Mouse (Mus musculus) heart, embryonic 16.5 days (tissue): Measurements from ENCODE around the gene Ipo13. TPM values are rescaled to one million over a fixed set of nuclear protein-coding genes. Genes with fewer than 3 reads are reported as not detected.

Experiments used
- ATAC-seq: fragments of 200-750 bp; cut with Nextera tagmentation; replicated peaks from 2 replicates; pipeline ENCODE4 v1.8.0; 2017; ENCODE audit warnings: moderate number of reproducible peaks; ENCODE audit not compliant: insufficient read depth, low FRiP score; ENCODE audit errors: extremely low read depth
- H3K27ac ChIP-seq: fragments of 300-500 bp; sonication (generic); 2 replicates; pipeline ENCODE4 v1.5.1; 2014; ENCODE audit warnings: mild to moderate bottlenecking, low read length, control low read depth, moderate library complexity
- H3K27me3 ChIP-seq: fragments of 300-500 bp; sonication (generic); 2 replicates; pipeline ENCODE4 v1.6.1; 2014; ENCODE audit warnings: low read length, mixed read lengths; ENCODE audit not compliant: control insufficient read depth, insufficient read depth
- H3K36me3 ChIP-seq: fragments of 300-500 bp; sonication (generic); 2 replicates; pipeline ENCODE4 v1.6.1; 2014; ENCODE audit not compliant: control insufficient read depth, insufficient read depth
- H3K4me1 ChIP-seq: fragments of 300-500 bp; sonication (generic); 2 replicates; pipeline ENCODE4 v1.6.1; 2014; ENCODE audit warnings: low read length, mixed read lengths; ENCODE audit not compliant: control insufficient read depth, insufficient read depth
- H3K4me2 ChIP-seq: fragments of 300-500 bp; sonication (generic); 2 replicates; pipeline ENCODE4 v1.6.1; 2014; ENCODE audit warnings: low read depth, mild to moderate bottlenecking, control low read depth, low read length
- H3K4me3 ChIP-seq: fragments of 300-500 bp; sonication (generic); 2 replicates; pipeline ENCODE4 v1.5.1; 2014; ENCODE audit warnings: mild to moderate bottlenecking, control low read depth, low read length
- H3K9ac ChIP-seq: fragments of 300-500 bp; sonication (generic); 2 replicates; pipeline ENCODE4 v1.6.1; 2014; ENCODE audit warnings: low read length, control low read depth
- H3K9me3 ChIP-seq: fragments of 300-500 bp; sonication (generic); replicated peaks from 2 replicates; pipeline ENCODE4 v1.6.1; 2016; ENCODE audit warnings: low read length; ENCODE audit not compliant: control insufficient read depth
- WGBS: fragments of 180-500 bp; shearing (Covaris S2); extraction: QIAGEN DNeasy Blood & Tissue Kit; methylation state at CpG from one replicate; pipeline ENCODE4 v1.1.7; 2014; 5-methylcytosine and 5-hydroxymethylcytosine counted together
- polyA plus RNA-seq: library from polyadenylated mRNA; unstranded; fragments of >200 nt; fragmentation: Nextera tagmentation; extraction: Ambion mirVana; gene quantifications from 2 replicates; pipeline ENCODE4 v1.2.1, GENCODE M21; 2015

The Ipo13 gene
- polyA plus RNA-seq, 1 experiment from 2014 or later = 43.7 TPM

DNA sequence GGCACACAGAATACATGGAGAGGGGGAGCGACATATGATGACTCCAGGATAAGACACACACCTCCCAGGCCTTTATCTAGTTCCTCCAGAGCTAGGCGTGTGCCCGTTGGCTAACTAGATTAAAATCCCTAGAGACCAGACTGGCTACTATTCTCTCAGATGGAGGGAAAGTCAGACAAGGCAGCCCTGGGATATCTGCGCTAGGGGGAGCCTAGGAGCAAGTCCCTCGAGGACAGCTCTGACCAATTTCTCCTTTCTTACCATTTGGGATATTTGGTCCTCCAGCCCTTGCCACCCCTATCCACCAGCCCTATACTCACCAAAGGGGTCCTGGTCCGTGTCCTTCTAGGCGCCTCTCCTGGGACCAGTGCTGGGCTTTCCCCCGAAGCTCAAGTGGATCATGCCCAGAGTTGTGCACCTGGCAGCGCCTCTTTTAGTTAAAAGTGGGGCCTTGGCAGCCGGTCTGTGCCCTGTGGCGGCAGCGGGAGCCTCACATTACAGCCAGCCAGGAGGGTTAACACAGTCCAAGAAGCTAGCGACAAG, 14.0 kb upstream of the Ipo13 start:
- H3K4me1 ChIP-seq = peaks cover 28% of the 10 kb centered on the region
- no peak overlapping the region for H3K27ac ChIP-seq
- H3K9ac ChIP-seq = peak overlapping the region; percentile 64
- H3K4me3 ChIP-seq = peak overlapping the region; percentile 52
- no peaks in the 10 kb centered on the region for H3K9me3 ChIP-seq
- WGBS = 3% methylated on average over 13 of the region's 13 CpGs
- H3K4me2 ChIP-seq = peak overlapping the region; percentile 85
- no peaks in the 10 kb centered on the region for H3K36me3 ChIP-seq
- H3K27me3 ChIP-seq = peaks cover 46% of the 10 kb centered on the region
- 0 out of 2 replicates have a peak, but pooled peaks have one; percentile 39 for ATAC-seq

DNA sequence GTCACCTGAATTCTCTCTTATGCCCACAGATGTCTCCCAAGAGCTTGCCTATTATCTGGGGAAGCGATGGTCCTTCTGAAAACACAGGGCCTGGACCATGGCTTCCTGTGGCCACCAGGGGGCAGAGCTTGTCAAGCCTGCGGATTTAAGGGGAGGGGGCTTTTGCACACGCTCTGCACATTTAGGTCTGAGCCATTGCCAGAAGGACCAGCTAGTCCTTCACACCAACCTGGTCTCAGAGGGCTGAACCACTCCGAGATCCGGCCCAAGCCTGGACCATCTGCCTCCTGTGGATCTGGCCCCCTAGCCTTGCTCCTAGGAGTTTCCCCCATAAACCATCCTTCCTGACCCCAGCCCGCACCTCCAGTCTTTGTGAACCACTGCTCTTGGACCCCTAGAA, 13.4 kb upstream of the Ipo13 start:
- no peak overlapping the region for H3K4me2 ChIP-seq
- no peak overlapping the region for H3K27ac ChIP-seq
- H3K9ac ChIP-seq = no peak overlapping the region
- peaks cover 46% of the 10 kb centered on the region for H3K27me3 ChIP-seq
- WGBS = 17% methylated on average over 6 of the region's 6 CpGs
- no peaks in the 10 kb centered on the region for H3K36me3 ChIP-seq
- H3K9me3 ChIP-seq = no peaks in the 10 kb centered on the region
- peaks cover 33% of the 10 kb centered on the region for H3K4me1 ChIP-seq
- no peak overlapping the region for H3K4me3 ChIP-seq
- ATAC-seq = no peak

DNA sequence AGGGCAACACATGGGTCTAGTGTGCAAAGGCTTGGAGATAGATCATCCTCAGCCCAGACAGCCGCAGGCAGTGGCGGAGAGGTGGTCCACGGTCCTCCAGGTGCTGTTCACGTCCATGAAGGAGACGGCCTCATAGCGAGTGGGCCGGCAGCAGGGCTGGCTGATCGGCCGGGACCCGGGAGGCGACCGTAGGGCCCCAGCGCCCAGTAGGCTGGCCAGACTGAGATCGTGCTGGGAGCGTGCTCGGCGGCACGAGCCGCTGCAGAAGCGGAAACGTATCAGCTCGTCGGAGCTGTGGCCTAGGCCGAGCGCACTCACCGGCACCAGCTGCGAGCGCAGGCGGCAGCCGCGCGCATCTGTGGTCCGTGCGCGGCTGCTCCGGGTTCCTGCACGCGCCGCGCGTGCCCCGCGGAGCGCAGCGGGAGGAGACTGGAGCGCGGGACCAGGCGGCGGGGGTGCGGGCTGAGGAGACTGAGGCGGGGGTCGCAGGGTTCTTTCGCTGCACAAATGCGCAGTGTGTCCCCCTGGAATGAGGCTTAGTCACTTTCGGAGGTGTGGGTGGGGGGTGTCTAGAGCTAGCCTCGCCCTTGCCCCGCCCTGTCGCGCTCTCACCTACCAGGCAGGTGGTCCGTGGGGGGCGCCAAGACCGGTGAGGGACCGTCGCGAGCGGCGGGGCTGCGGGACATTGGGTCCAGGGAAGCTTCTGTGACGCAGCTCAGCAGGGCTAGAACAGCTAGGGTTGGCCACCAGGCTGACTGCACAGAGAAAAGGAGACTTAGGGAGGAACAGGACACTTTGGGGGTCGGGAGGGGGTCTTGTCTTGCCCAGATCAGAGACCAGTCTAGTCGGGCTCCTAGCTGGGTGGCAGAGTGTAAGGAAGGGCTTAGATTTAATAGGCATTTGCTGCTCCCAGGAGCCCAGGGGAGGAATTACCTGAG, 12.0 kb upstream of the Ipo13 start:
- H3K9ac ChIP-seq = peak overlapping the region; percentile 69
- H3K4me2 ChIP-seq = peak overlapping the region; percentile 95
- peaks cover 46% of the 10 kb centered on the region for H3K27me3 ChIP-seq
- peak overlapping the region; percentile 58 for H3K4me3 ChIP-seq
- H3K36me3 ChIP-seq = no peaks in the 10 kb centered on the region
- H3K27ac ChIP-seq = no peak overlapping the region
- WGBS = 2% methylated on average over 69 of the region's 71 CpGs
- peaks cover 36% of the 10 kb centered on the region for H3K4me1 ChIP-seq
- peak; percentile 33; the same call in 1 of the 2 replicates for ATAC-seq
- H3K9me3 ChIP-seq = no peaks in the 10 kb centered on the region

DNA sequence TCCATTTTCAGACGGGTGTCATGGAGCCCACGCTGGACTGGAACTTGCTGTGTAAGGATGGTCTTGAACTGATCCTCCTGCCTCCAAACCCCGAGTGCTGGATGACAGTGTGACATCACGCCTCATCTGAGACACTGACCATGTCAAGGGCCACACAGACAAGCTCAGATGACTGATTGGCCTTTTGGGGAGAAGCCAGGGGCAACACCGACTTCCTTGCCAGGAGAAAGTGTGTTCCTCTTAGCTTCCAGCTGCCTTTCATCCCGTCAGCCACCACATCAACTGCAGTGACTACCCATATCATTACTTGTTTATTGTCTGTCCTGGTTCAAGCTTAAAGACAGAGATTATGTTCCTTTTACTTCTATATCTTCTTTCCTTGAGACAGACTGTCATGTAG, 10.1 kb upstream of the Ipo13 start:
- Histone ChIP-seq H3K9ac (no peak overlapping the region), H3K4me2 (no peak overlapping the region), H3K36me3 (no peaks in the 10 kb centered on the region), H3K27me3 (peaks cover 42% of the 10 kb centered on the region), H3K4me3 (no peak overlapping the region), H3K9me3 (no peaks in the 10 kb centered on the region), H3K4me1 (peaks cover 35% of the 10 kb centered on the region), H3K27ac (no peak overlapping the region)
- WGBS = 45% methylated on average over 6 of the region's 6 CpGs
- no peak for ATAC-seq

DNA sequence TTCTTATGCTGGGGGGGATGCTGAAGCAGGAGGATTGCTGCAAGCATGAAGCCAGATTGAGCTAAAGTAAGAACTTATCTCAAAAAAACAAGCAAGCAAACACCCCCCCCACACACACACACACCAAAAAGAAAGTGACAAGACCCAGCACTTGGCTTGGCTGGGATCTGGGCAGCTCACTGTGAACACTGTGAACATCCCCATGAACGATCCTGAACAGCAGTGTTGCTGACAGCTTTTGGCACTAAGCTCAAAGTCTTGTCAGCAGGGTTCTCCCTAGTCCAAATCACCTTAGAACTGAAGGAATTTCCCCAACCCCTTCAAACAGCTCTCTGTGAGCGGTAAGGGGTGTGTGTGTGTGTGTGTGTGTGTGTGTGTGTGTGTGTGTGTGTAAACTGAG, 8.7 kb upstream of the Ipo13 start:
- Histone ChIP-seq H3K4me1 (peaks cover 25% of the 10 kb centered on the region), H3K9ac (no peak overlapping the region), H3K27me3 (peaks cover 31% of the 10 kb centered on the region), H3K36me3 (no peaks in the 10 kb centered on the region), H3K4me2 (no peak overlapping the region), H3K4me3 (no peak overlapping the region), H3K27ac (peak overlapping the region; percentile 64), H3K9me3 (no peaks in the 10 kb centered on the region)
- ATAC-seq = peak; percentile 79
- WGBS = 29% methylated on average over 2 of the region's 2 CpGs

DNA sequence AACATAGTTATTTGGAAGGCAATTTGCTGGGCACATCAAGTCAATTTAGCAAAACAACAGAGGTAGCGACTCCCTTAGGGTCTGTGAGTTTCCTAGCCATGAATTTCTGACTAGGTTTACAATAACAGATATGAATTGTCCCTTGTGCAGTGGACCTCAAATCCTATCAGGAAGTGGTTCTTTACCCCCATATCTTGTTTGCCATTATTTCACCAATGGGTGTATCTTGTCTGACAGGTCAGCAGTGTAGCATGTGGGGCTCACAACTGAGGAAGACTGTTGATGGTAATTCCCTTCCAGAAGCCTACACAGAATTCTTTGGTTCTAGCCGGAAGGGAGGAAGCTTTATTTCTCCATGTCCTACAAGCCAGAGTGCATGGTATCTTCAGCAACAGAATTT, 6.6 kb upstream of the Ipo13 start:
- Histone ChIP-seq H3K27me3 (peaks cover 14% of the 10 kb centered on the region), H3K4me2 (no peak overlapping the region), H3K4me3 (no peak overlapping the region), H3K9ac (no peak overlapping the region), H3K9me3 (no peaks in the 10 kb centered on the region), H3K36me3 (no peaks in the 10 kb centered on the region), H3K27ac (no peak overlapping the region), H3K4me1 (peaks cover 26% of the 10 kb centered on the region)
- ATAC-seq = no peak
- 91% methylated on average over 2 of the region's 2 CpGs for WGBS

DNA sequence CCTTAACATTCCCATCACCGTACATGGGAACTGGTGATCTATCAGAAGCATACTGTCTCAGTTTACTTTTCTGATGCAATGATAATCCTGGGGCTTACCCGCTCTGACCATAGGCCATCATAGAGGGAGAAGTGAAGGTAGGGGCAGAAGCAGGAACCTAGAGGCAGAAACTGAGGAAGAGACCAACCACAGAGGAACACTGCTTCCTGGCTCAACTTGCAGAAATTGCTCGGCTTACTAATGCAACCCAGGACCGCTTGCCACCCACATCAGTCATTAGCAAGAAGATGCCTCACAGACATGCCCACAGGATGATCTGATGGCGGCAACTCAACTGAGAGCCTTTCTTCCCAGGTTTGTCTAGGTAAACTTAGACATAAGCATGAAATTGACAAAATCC, 4.0 kb upstream of the Ipo13 start:
- peaks cover 3% of the 10 kb centered on the region; the same call in 1 of the 2 replicates for H3K27me3 ChIP-seq
- H3K9me3 ChIP-seq = no peaks in the 10 kb centered on the region
- no peaks in the 10 kb centered on the region for H3K36me3 ChIP-seq
- peaks cover 34% of the 10 kb centered on the region for H3K4me1 ChIP-seq
- H3K27ac ChIP-seq = peak overlapping the region; percentile 81
- WGBS = 65% methylated on average over 5 of the region's 5 CpGs
- ATAC-seq = no peak
- H3K4me2 ChIP-seq = peak overlapping the region; percentile 22; the same call in 1 of the 2 replicates
- H3K4me3 ChIP-seq = no peak overlapping the region
- H3K9ac ChIP-seq = peak overlapping the region; percentile 22; the same call in 1 of the 2 replicates

DNA sequence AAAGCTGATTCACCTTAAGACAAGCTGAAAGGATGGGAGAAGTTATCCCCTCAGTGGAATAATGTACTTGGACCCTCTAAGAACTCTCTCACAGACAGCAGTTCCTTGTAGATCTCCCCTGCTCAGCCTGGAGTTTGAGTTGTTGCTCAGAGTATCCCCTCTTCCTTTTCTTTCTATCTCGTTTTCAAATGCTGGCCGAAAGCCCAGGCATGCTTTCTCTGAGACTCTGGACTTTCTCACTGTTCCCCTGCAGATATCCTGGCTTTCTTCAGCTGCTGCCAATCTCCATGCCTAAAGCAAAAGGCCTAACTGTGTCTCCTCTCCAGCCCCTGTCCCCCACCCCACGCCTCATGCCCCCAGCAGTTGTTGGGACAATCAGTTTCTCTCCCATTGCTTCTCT, 3.5 kb upstream of the Ipo13 start:
- Histone ChIP-seq H3K4me3 (no peak overlapping the region), H3K9ac (peak overlapping the region; percentile 22; the same call in 1 of the 2 replicates), H3K4me1 (peaks cover 34% of the 10 kb centered on the region), H3K9me3 (no peaks in the 10 kb centered on the region), H3K4me2 (peak overlapping the region; percentile 22; the same call in 1 of the 2 replicates), H3K27me3 (peaks cover 3% of the 10 kb centered on the region; the same call in 1 of the 2 replicates), H3K36me3 (no peaks in the 10 kb centered on the region), H3K27ac (peak overlapping the region; percentile 81)
- ATAC-seq = no peak
- 17% methylated on average over 3 of the region's 3 CpGs for WGBS

DNA sequence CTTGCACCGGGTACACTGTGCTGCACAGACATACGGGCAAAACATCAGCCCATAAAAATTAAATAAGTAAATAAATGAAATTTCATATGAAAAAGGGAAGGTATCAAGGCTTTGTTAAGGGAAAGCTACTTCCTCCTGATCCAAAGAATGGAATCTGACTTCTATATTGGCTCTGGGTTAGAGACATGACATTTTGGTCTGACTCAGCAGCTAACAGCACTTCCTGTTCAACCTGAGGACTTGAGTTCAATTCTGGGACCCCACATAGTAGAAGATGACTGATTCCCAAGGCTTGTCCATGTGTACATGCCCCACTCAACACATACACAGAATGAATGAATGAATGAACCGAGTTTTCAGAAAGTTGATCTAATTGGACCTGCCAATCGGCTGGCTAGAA, 3.0 kb upstream of the Ipo13 start:
- H3K9me3 ChIP-seq = no peaks in the 10 kb centered on the region
- peaks cover 3% of the 10 kb centered on the region; the same call in 1 of the 2 replicates for H3K27me3 ChIP-seq
- peak overlapping the region; percentile 22; the same call in 1 of the 2 replicates for H3K4me2 ChIP-seq
- H3K9ac ChIP-seq = no peak overlapping the region
- peaks cover 35% of the 10 kb centered on the region for H3K4me1 ChIP-seq
- WGBS = 77% methylated on average over 4 of the region's 4 CpGs
- peak overlapping the region; percentile 81 for H3K27ac ChIP-seq
- no peak for ATAC-seq
- no peaks in the 10 kb centered on the region for H3K36me3 ChIP-seq
- no peak overlapping the region for H3K4me3 ChIP-seq
